Mouse (Mus musculus): ENCODE data around the gene Unc13c. TPM values are rescaled to one million over a fixed set of nuclear protein-coding genes. Genes with fewer than 3 reads are reported as not detected.

Gene Unc13c
- total RNA-seq, 2 experiments from 2014 or later, result 1.1 to 1.2 TPM

GRCm38 (mm10) chr9:73625171-73625570 is 343.6 kb downstream of the Unc13c start:
- no peak for DNase-seq

- DNase-seq, result no peak
Observed at GRCm38 (mm10) chr9:73612896-73613295, 355.9 kb downstream of the Unc13c start.

- no peak for DNase-seq
Observed at GRCm38 (mm10) chr9:73603921-73604320, 364.8 kb downstream of the Unc13c start.

- DNase-seq, result no peak
Observed at GRCm38 (mm10) chr9:73565558-73565957, 403.2 kb downstream of the Unc13c start.

GRCm38 (mm10) chr9:73560037-73560436 is 408.7 kb downstream of the Unc13c start:
- DNase-seq, result peak; percentile 87 to 88

- DNase-seq, result peak; percentile 73 to 74
Observed at GRCm38 (mm10) chr9:73557805-73558204, 411.0 kb downstream of the Unc13c start.

- DNase-seq, result no peak
Observed at GRCm38 (mm10) chr9:73555354-73555753, 413.4 kb downstream of the Unc13c start.

GRCm38 (mm10) chr9:73472568-73472967 is 496.2 kb downstream of the Unc13c start:
- no peak for DNase-seq

- DNase-seq, result peak in 1 of 2 experiments; percentile 16
Observed at GRCm38 (mm10) chr9:73462027-73462426, 506.7 kb downstream of the Unc13c start.

GRCm38 (mm10) chr9:73450009-73450408 is 518.8 kb downstream of the Unc13c start:
- DNase-seq, result no peak

- no peak for DNase-seq
Observed at GRCm38 (mm10) chr9:73449216-73449615, 519.5 kb downstream of the Unc13c start.

- DNase-seq, result no peak
Observed at GRCm38 (mm10) chr9:73431925-73432324, 536.8 kb downstream of the Unc13c start.

Other genes with a start within 250 kb of the Unc13c start
- gene Wdr72, start 141.4 kb upstream of the Unc13c start, total RNA-seq (2021), result not detected

Data from adrenal gland, postnatal 36 days (tissue).